Mouse (Mus musculus): ENCODE measurements at regions not wholly inside any gene's neighbourhood (a gene's known extent, or its start where the extent isn't known, plus 50 kb on each side); places are given as distances from the start of the nearest gene placed in this dataset.

- intact Hi-C loops (cut with DNase I): no loop called here
- DNase-seq: no peak
These were observed 82.2 kb downstream of the Tnfsf11 start for GRCm38 (mm10) chr14:78225677-78226076.

- peak; percentile 34 to 37 for DNase-seq
- intact Hi-C loops (cut with DNase I): no loop called here
These were observed 91.4 kb downstream of the Tnfsf11 start for GRCm38 (mm10) chr14:78216229-78216963.

- intact Hi-C loops (cut with DNase I): no loop called here
- no peak for DNase-seq
These were observed 92.4 kb downstream of the Tnfsf11 start for GRCm38 (mm10) chr14:78215491-78215890.

- DNase-seq: no peak
- intact Hi-C loops (cut with DNase I): loop anchor here (5.0 kb wide), 1 partner anchor 278 kb away; no protein-coding TSS in a partner anchor
These were observed 103.3 kb downstream of the Tnfsf11 start for GRCm38 (mm10) chr14:78204566-78204863.

GRCm38 (mm10) chr14:78203726-78204565 lies 103.9 kb downstream of the Tnfsf11 start:
- intact Hi-C loops (cut with DNase I): loop anchor here (5.0 kb wide), 1 partner anchor 278 kb away; no protein-coding TSS in a partner anchor
- no peak for DNase-seq

GRCm38 (mm10) chr14:78202781-78203180 lies 105.1 kb downstream of the Tnfsf11 start:
- DNase-seq: no peak
- intact Hi-C loops (cut with DNase I): loop anchor here (5.0 kb wide), 1 partner anchor 280 kb away; no protein-coding TSS in a partner anchor

- DNase-seq: no peak
- intact Hi-C loops (cut with DNase I): no loop called here
These were observed 108.7 kb upstream of the Fam216b start for GRCm38 (mm10) chr14:78197483-78197882.

- intact Hi-C loops (cut with DNase I): no loop called here
These were observed 90.8 kb upstream of the Fam216b start for GRCm38 (mm10) chr14:78179576-78179975.

GRCm38 (mm10) chr14:78173451-78173850 lies 84.6 kb upstream of the Fam216b start:
- no peak for DNase-seq
- intact Hi-C loops (cut with DNase I): no loop called here

More at GRCm38 (mm10) chr14:78179576-78179975, 90.8 kb upstream of the Fam216b start:
- no peak for DNase-seq

- no peak for DNase-seq
- intact Hi-C loops (cut with DNase I): no loop called here
These were observed 84.1 kb upstream of the Fam216b start for GRCm38 (mm10) chr14:78172956-78173355.

GRCm38 (mm10) chr14:78160819-78161218 lies 72.0 kb upstream of the Fam216b start:
- intact Hi-C loops (cut with DNase I): no loop called here
- DNase-seq: no peak

- no peak for DNase-seq
- intact Hi-C loops (cut with DNase I): no loop called here
These were observed 70.8 kb upstream of the Fam216b start for GRCm38 (mm10) chr14:78159567-78159966.

GRCm38 (mm10) chr14:78157660-78158059 lies 68.9 kb upstream of the Fam216b start:
- intact Hi-C loops (cut with DNase I): no loop called here
- DNase-seq: no peak

- intact Hi-C loops (cut with DNase I): no loop called here
- no peak for DNase-seq
These were observed 60.0 kb upstream of the Fam216b start for GRCm38 (mm10) chr14:78148851-78149250.

- no peak for DNase-seq
- intact Hi-C loops (cut with DNase I): no loop called here
These were observed 54.9 kb upstream of the Fam216b start for GRCm38 (mm10) chr14:78143751-78144150.

Small RNA genes in the stretch of these regions (microRNA-seq; reads per million reads assigned to microRNA genes)
- gene Mir1971: 0 reads per million in 2 experiments
